Mouse (Mus musculus): Measurements from ENCODE around the gene 4930444G20Rik.
"Not testable (repeated sequence)": the region's sequence is repeated elsewhere in the genome, so short reads cannot be mapped to it uniquely, and the experiment has no call there.

The 4930444G20Rik gene

GRCm38 (mm10) chr10:22067979-22068378 is at the start of gene 4930444G20Rik:
4930444G20Rik (minus strand) TSS chr10:22068079.
- DNase-seq (ENCODE audit: low read depth, low spot score): not testable (repeated sequence)

DNA sequence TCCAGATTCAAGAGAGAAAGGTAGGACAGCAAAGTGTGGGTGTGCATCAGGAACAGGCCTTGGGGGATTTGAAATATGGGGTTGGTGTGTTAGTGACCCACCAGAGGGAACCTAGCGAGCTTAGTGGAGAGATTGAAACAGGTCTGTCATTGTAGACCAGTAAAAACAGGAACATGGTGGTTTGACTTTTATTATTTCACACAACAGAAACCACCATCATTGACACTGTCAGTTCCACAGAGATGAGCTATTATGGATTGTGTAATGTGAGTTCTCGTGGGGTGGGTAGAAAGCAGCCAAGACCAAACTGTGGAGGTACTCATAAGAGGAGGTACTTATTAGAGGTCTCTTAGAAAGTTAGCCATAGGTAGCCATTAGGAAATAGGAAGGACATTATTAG is 6.7 kb upstream of the 4930444G20Rik start:
- no peak for DNase-seq (ENCODE audit: low read depth, low spot score)

- no peak for DNase-seq (ENCODE audit: low read depth, low spot score)
Observed at GRCm38 (mm10) chr10:22072739-22073138, 4.9 kb upstream of the 4930444G20Rik start.

- no peak for DNase-seq (ENCODE audit: low read depth, low spot score)
Observed at GRCm38 (mm10) chr10:22070576-22070975, 2.7 kb upstream of the 4930444G20Rik start.

DNA sequence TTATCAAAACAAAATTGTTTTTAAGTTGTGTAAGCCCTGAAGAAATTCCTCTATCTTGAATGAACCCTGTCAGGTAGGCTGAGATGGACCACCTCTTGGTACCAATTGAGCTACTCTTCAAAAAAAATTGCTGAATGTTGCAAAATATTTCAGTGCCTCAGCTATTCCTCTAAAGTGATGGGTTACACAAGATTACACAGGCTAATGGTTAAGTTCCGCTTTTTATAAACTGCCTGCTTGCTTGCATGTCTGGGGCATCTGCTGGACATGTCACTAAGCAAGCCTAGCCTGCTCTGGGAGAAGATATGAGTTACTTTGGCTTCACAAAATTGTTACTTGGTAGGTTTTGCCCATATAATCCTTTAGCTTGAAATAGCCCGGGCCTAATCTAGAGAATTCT is 2.3 kb upstream of the 4930444G20Rik start:
- no peak for DNase-seq (ENCODE audit: low read depth, low spot score)

DNA sequence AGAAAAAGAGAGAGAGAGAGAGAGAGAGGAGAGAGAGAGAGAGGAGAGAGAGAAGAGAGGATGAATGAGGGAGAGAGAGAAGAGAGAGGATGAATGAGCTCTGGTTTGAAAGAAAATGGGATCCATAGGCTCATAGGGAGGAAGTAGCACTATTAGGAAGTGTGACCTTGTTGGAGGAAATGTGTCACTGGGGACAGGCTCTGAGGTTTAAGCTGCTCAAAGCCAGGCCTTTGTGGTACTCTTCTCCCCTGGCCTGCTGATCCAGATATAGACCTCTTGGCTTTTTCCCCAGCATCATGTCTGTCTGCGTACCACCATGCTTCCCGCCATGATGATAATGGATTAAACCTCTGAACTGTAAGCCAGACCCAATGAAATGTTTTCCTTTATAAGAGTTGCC is 8.5 kb downstream of the 4930444G20Rik start:
- no peak for DNase-seq (ENCODE audit: low read depth, low spot score)

- DNase-seq (ENCODE audit: low read depth, low spot score): no peak
Observed at GRCm38 (mm10) chr10:22059026-22059325, 8.9 kb downstream of the 4930444G20Rik start.

DNA sequence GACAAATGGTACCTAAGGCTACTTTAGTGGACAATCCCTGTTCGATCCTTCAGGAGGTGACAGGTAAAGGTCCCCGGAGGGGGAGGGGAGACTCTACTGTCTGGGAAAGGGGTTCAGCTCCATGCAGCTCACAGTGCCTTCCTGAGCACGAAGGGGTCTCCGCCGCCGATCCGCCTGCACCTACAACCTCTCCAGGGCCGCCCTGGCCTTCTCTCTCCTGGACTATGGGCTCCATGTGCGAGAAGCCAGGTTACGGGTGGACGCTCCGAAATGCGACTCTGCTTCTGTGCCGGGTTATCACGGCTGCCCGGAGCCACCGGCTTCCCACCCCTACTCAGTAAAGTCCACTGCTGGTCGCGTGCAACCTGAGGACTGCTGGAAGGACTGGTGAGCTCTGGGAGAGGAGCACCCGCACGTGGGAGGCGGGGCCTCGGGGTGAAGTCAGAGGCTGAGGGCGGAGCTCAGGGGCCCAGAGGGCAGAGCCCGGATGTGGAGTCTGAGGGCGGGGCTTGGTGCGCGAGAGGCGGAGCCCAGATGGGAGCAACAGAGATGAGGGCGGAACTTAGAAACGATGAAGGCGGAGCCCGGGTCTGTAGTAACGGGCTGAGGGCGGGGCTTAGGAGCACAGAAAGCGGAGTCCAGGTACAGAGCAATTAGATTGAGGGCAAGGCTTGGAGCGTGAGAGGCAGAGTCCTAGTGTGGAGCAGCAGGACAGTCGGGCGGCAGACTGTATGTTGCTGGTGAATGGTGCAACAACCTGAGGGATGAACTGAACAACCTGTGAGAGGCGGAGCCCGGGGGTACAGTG is 9.5 kb downstream of the 4930444G20Rik start:
- peak; percentile 98 for DNase-seq (ENCODE audit: low read depth, low spot score)

DNA sequence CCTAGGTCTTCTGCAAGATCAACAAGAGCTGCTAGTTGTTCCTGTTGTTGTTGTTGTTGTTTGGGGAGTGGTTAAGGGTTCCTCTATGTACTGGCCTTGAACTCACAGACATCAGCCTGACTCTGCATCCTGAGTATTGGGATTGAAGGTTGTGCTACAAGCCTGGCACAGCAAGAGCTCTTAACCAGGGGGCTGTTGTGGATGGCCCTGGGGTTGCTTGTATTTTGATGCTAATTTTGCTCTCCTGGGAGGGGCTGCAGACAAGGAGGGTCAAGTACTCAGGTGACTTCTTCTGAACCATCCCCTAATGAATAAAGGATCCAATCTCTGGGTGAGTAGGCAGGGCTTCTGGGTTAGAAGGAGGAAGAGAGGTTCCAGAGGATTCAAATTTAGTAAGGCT is 12.6 kb downstream of the 4930444G20Rik start:
- peak; percentile 94 for DNase-seq (ENCODE audit: low read depth, low spot score)

DNA sequence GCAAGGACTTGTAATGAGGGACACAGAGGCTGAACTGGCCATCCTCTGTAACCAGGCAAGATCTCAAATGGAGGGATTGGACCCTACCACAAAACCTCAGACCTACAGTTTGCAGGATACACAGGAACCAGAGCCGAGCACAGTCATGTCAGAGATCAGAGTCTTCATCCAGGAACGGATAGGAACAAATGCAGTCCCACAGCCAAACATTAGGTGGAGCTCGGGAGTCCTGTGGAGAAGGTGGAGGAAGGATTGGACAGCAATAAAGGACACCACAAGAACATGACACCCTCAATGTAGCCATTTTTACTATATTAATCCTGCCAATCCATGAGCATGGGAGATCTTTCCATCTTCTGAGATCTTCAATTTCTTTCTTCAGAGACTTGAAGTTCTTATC is 31.6 kb downstream of the 4930444G20Rik start:
- DNase-seq (ENCODE audit: low read depth, low spot score): not testable (repeated sequence)

GRCm38 (mm10) chr10:22034303-22034702 is 33.6 kb downstream of the 4930444G20Rik start:
- no peak for DNase-seq (ENCODE audit: low read depth, low spot score)

GRCm38 (mm10) chr10:22018618-22019017 is 49.3 kb downstream of the 4930444G20Rik start:
- peak; percentile 16 for DNase-seq (ENCODE audit: low read depth, low spot score)

DNA sequence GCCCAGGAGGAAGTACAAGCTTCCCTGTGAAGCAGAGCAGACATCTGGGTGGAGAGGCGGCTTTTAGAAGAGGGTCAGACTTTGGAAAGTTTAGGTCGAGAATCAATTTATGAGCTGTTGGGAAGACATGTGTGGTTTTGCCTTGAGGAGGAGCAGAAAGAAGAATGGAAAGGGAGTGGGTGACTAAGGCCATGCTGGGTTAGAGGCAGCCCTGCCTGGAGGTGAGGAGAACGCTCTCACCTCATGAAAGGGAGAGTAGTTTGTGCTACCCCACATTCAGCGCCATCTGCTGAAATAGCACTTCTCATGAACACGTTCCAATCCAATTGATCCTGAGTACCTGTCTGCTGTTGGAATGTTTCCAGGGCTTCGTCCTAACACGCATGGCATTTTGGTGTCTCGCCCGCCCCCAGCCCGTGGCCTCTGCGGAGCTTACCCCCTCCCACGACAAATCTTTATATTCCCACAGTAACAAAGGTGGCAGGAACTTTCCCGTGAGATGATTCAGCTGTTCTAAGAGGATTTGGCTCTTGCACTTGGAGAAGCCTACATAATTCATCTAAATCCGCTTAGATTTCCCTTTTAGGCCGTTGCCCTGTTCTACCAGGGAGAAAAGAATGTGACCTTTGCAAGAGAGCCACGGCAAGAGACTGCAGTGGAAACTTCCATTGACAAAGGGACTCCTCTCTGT is 50.3 kb downstream of the 4930444G20Rik start:
- DNase-seq (ENCODE audit: low read depth, low spot score): peak; percentile 55
